Mouse (Mus musculus) stomach, postnatal 0 days (tissue): ENCODE results near the gene Slc6a16.

ENCODE experiments used
- CTCF ChIP-seq: IDR thresholded peaks from 2 replicates; pipeline ENCODE4 v1.5.1; 2016; ENCODE audit warnings: antibody characterized with exemption, low read depth, mild to moderate bottlenecking, moderate library complexity
- EP300 ChIP-seq: optimal IDR thresholded peaks from 2 replicates; pipeline ENCODE3; 2016; ENCODE audit warnings: antibody characterized with exemption

GRCm38 (mm10) chr7:45204380-45205143 is 36.3 kb upstream of the Slc6a16 start, which contains the start of gene Ccdc155:
- TF ChIP-seq CTCF (no peak), EP300 (no peak)
